Mouse (Mus musculus) CH12.LX (cell line): ENCODE data around the gene Prr5. TPM values are rescaled to one million over a fixed set of nuclear protein-coding genes. Genes with fewer than 3 reads are reported as not detected.
A peak's percentile ranks its signal among the peaks of the same experiment; 100 is the strongest.

ENCODE experiments used
- DNase-seq: peaks from one replicate; pipeline ENCODE4 v3.0.0-alpha.2; 2013; ENCODE audit errors: extremely low read depth
- H3K27ac ChIP-seq: 2 replicates; pipeline ENCODE4 v1.5.1; 2012; ENCODE audit warnings: low read depth, mild to moderate bottlenecking, control low read depth, moderate library complexity; ENCODE audit not compliant: insufficient read depth
- H3K27me3 ChIP-seq: replicated peaks from 2 replicates; pipeline ENCODE3; 2012; ENCODE audit warnings: inconsistent platforms
- H3K36me3 ChIP-seq, 2 experiments: replicated peaks in 1 of 2; 2 replicates each; pipeline versions ENCODE3 to v1.6.1; 2012; ENCODE audit warnings: inconsistent platforms in 1 of 2, low read length in 1 of 2, mild to moderate bottlenecking in 1 of 2, mixed read lengths in 1 of 2, moderate library complexity in 1 of 2; ENCODE audit not compliant: control insufficient read depth in 1 of 2, insufficient read depth in 1 of 2
- H3K4me1 ChIP-seq, 2 experiments: 2 replicates each; pipeline ENCODE4 v1.6.1; 2012; ENCODE audit warnings: inconsistent platforms in 1 of 2, moderate library complexity in 1 of 2; ENCODE audit not compliant: insufficient read depth in 2 of 2, control insufficient read depth in 1 of 2
- H3K4me2 ChIP-seq: 2 replicates; pipeline ENCODE4 v1.6.1; 2012; ENCODE audit warnings: low read depth, mild to moderate bottlenecking, control low read depth; ENCODE audit not compliant: poor library complexity, insufficient read depth, severe bottlenecking
- H3K4me3 ChIP-seq, 3 experiments: fragments of 150-350 bp in 1 of 3; sonication (generic) in 1 of 3; replicated peaks in 1 of 3; 2 replicates each; pipeline versions ENCODE3 to v1.5.1; 2011 to 2012; ENCODE audit warnings: low read depth in 2 of 3, low read length in 2 of 3, mild to moderate bottlenecking in 2 of 3, moderate library complexity in 2 of 3, control low read depth in 1 of 3, improper control_type of control experiment in 1 of 3, inconsistent platforms in 1 of 3, mixed read lengths in 1 of 3; ENCODE audit not compliant: poor library complexity in 1 of 3
- H3K79me2 ChIP-seq: replicated peaks from 2 replicates; pipeline ENCODE4 v1.6.1; 2012; ENCODE audit warnings: mild to moderate bottlenecking, moderate library complexity; ENCODE audit not compliant: control insufficient read depth, poor library complexity, insufficient read depth, severe bottlenecking; ENCODE audit errors: extremely low read depth
- H3K9ac ChIP-seq: 2 replicates; pipeline ENCODE4 v1.6.1; 2012; ENCODE audit warnings: low read depth, mild to moderate bottlenecking, control low read depth, moderate library complexity; ENCODE audit not compliant: insufficient read depth
- H3K9me3 ChIP-seq: replicated peaks from 2 replicates; pipeline ENCODE3; 2012; ENCODE audit warnings: low read length, inconsistent platforms, mixed read lengths
- BHLHE40 ChIP-seq: IDR thresholded peaks from 2 replicates; pipeline ENCODE4 v1.6.1; 2011; ENCODE audit warnings: mild to moderate bottlenecking, low read depth, low read length, improper control_type of control experiment
- CHD1 ChIP-seq: IDR thresholded peaks from 2 replicates; pipeline ENCODE4 v1.6.1; 2012; ENCODE audit warnings: low read depth, low read length, improper control_type of control experiment, inconsistent platforms
- CHD2 ChIP-seq: IDR thresholded peaks from 2 replicates; pipeline ENCODE4 v1.6.1; 2011; ENCODE audit warnings: low read length, improper control_type of control experiment
- CTCF ChIP-seq, 2 experiments: IDR thresholded peaks in 1 of 2; conservative IDR thresholded peaks in 1 of 2; 2 replicates each; pipeline ENCODE4 v1.5.1; 2011 to 2012; ENCODE audit warnings: low read depth in 2 of 2, low read length in 2 of 2, improper control_type of control experiment in 1 of 2, inconsistent platforms in 1 of 2, mild to moderate bottlenecking in 1 of 2, moderate library complexity in 1 of 2
- ELF1 ChIP-seq: IDR thresholded peaks from 2 replicates; pipeline ENCODE4 v1.6.1; 2014; ENCODE audit warnings: low read depth, mild to moderate bottlenecking, inconsistent platforms, low read length, improper control_type of control experiment
- ETS1 ChIP-seq: conservative IDR thresholded peaks from 2 replicates; pipeline ENCODE4 v1.6.1; 2012; ENCODE audit warnings: low read depth, mild to moderate bottlenecking, inconsistent platforms, low read length, improper control_type of control experiment, moderate library complexity
- GABPA ChIP-seq: IDR thresholded peaks from 2 replicates; pipeline ENCODE4 v1.6.1; 2012; ENCODE audit warnings: low read depth, low read length, improper control_type of control experiment, inconsistent platforms; ENCODE audit not compliant: insufficient replicate concordance
- HCFC1 ChIP-seq: IDR thresholded peaks from 2 replicates; pipeline ENCODE4 v1.6.1; 2012; ENCODE audit warnings: low read depth, mild to moderate bottlenecking, inconsistent platforms, low read length, improper control_type of control experiment
- JUN ChIP-seq: IDR thresholded peaks from 2 replicates; pipeline ENCODE4 v1.6.1; 2011; ENCODE audit warnings: low read depth, mild to moderate bottlenecking, low read length, improper control_type of control experiment, moderate library complexity; ENCODE audit not compliant: insufficient read depth
- JUND ChIP-seq: conservative IDR thresholded peaks from 2 replicates; pipeline ENCODE4 v1.6.1; 2011; ENCODE audit warnings: low read depth, low read length, improper control_type of control experiment
- KAT2A ChIP-seq: IDR thresholded peaks from 2 replicates; pipeline ENCODE4 v1.6.1; 2012; ENCODE audit warnings: low read length, improper control_type of control experiment, inconsistent platforms; ENCODE audit not compliant: insufficient replicate concordance
- MAX ChIP-seq: IDR thresholded peaks from 2 replicates; pipeline ENCODE4 v1.6.1; 2011; ENCODE audit warnings: low read length, improper control_type of control experiment
- MYC ChIP-seq: IDR thresholded peaks from 2 replicates; pipeline ENCODE4 v1.6.1; 2011; ENCODE audit warnings: low read depth, mild to moderate bottlenecking, improper control_type of control experiment, low read length
- NELFE ChIP-seq: IDR thresholded peaks from 2 replicates; pipeline ENCODE4 v1.6.1; 2011; ENCODE audit warnings: low read depth, low read length, improper control_type of control experiment
- NRF1 ChIP-seq: IDR thresholded peaks from 2 replicates; pipeline ENCODE4 v1.6.1; 2014; ENCODE audit warnings: low read depth, mild to moderate bottlenecking, inconsistent platforms, low read length, improper control_type of control experiment, moderate library complexity
- POLR2A ChIP-seq: IDR thresholded peaks from 2 replicates; pipeline ENCODE4 v1.6.1; 2011; ENCODE audit warnings: low read depth, mild to moderate bottlenecking, improper control_type of control experiment, low read length
- POLR2AphosphoS2 ChIP-seq: IDR thresholded peaks from 2 replicates; pipeline ENCODE4 v1.6.1; 2011; ENCODE audit warnings: low read depth, low read length, improper control_type of control experiment
- RAD21 ChIP-seq: IDR thresholded peaks from 2 replicates; pipeline ENCODE4 v1.6.1; 2011; ENCODE audit warnings: low read depth, mild to moderate bottlenecking, low read length, improper control_type of control experiment, moderate library complexity
- RCOR1 ChIP-seq: conservative IDR thresholded peaks from 2 replicates; pipeline ENCODE4 v1.6.1; 2012; ENCODE audit warnings: low read depth, mild to moderate bottlenecking, inconsistent platforms, low read length, improper control_type of control experiment
- SMC3 ChIP-seq: IDR thresholded peaks from 2 replicates; pipeline ENCODE4 v1.6.1; 2011; ENCODE audit warnings: low read depth, low read length, improper control_type of control experiment
- UBTF ChIP-seq: IDR thresholded peaks from 2 replicates; pipeline ENCODE4 v1.6.1; 2012; ENCODE audit warnings: low read depth, mild to moderate bottlenecking, inconsistent platforms, low read length, improper control_type of control experiment, moderate library complexity
- USF1 ChIP-seq: IDR thresholded peaks from 2 replicates; pipeline ENCODE4 v1.6.1; 2014; ENCODE audit warnings: low read depth, mild to moderate bottlenecking, inconsistent platforms, low read length, improper control_type of control experiment
- ZC3H11A ChIP-seq: IDR thresholded peaks from 2 replicates; pipeline ENCODE4 v1.6.1; 2012; ENCODE audit warnings: low read depth, mild to moderate bottlenecking, inconsistent platforms, low read length, improper control_type of control experiment
- ZKSCAN1 ChIP-seq: IDR thresholded peaks from 2 replicates; pipeline ENCODE4 v1.6.1; 2012; ENCODE audit warnings: low read depth, inconsistent platforms, low read length, improper control_type of control experiment, borderline replicate concordance
- ZNF384 ChIP-seq: IDR thresholded peaks from 2 replicates; pipeline ENCODE4 v1.6.1; 2012; ENCODE audit warnings: low read depth, low read length, improper control_type of control experiment, inconsistent platforms
- dilution Hi-C: fragments of 300-500 bp; cut with MboI; formaldehyde crosslinking; loops from 2 replicates; pipeline ENCODE4 v1.14.3; 2020; ENCODE audit warnings: low sequenced_read_pairs; ENCODE audit not compliant: extremely low pct_unique_long_range_greater_than_20kb, extremely low pct_ligation_motif_present
- in situ Hi-C: fragments of 300-500 bp; cut with MboI; formaldehyde crosslinking; loops from 3 replicates; pipeline ENCODE4 v1.14.3; 2019; ENCODE audit warnings: low sequenced_read_pairs, low pct_ligation_motif_present, low pct_unique_long_range_greater_than_20kb, mixed read lengths
- polyA plus RNA-seq: library from polyadenylated mRNA; unstranded; fragments of >175 nt; gene quantifications from 2 replicates; pipeline ENCODE4 v1.2.1, GENCODE M21; 2012; ENCODE audit warnings: low read depth; ENCODE audit not compliant: insufficient read length
- total RNA-seq, 2 experiments: library from RNA; depleted of rRNA; stranded (reverse); fragments of 300-350 nt in 1 of 2; fragments of >200 nt in 1 of 2; gene quantifications; 2 replicates each; pipeline ENCODE4 v1.2.3; 2012 to 2014

Gene Prr5
- total and polyA plus RNA-seq, 3 experiments = 11.6 to 68.2 (median 19.7) TPM

- TF ChIP-seq MAX (peak; percentile 30; the same call in 1 of the 2 replicates), ETS1 (peak; percentile 66), ZKSCAN1 (no peak), RCOR1 (no peak), ZNF384 (no peak; the same call in 1 of the 2 replicates), CTCF (conservative IDR thresholded peaks at IDR 0.05 in 1 of 2, IDR thresholded peaks at IDR 0.05 in 1 of 2; ENCODE audit: low read depth in 2 of 2, low read length in 2 of 2) (peak in 1 of 2 experiments; percentile 43; a peak in 2 of 4 replicates), ZC3H11A (no peak), KAT2A (no peak), HCFC1 (no peak), NRF1 (no peak), JUN (peak; percentile 60), USF1 (peak; percentile 43), POLR2A (no peak), UBTF (no peak), POLR2AphosphoS2 (no peak), NELFE (no peak), RAD21 (peak; percentile 29)
Observed at GRCm38 (mm10) chr15:84743347-84743746, 73.9 kb downstream of the Prr5 start (continued).

GRCm38 (mm10) chr15:84744308-84744707, 74.9 kb downstream of the Prr5 start:
- no peak for DNase-seq
- Histone ChIP-seq H3K79me2 (no peaks in the 10 kb centered on the region), H3K9me3 (no peaks in the 10 kb centered on the region), H3K9ac (no peak overlapping the region), H3K27me3 (peaks cover 12% of the 10 kb centered on the region), H3K36me3 (no peaks in the 10 kb centered on the region), H3K4me1 (peaks cover 2 to 3% of the 10 kb centered on the region in 2 experiments; a peak in 1 of 4 replicates), H3K27ac (no peak overlapping the region), H3K4me2 (no peak overlapping the region), H3K4me3 (no peak overlapping the region)
- in situ Hi-C loops = no loop called here
- dilution Hi-C loops = no loop called here
- TF ChIP-seq GABPA (no peak), POLR2AphosphoS2 (no peak), ZKSCAN1 (no peak), CHD1 (no peak), USF1 (no peak), ELF1 (no peak), MYC (no peak), BHLHE40 (no peak), JUND (no peak), NELFE (no peak), CHD2 (no peak), SMC3 (no peak), ZNF384 (no peak)
